Mouse (Mus musculus) intestine, embryonic 15.5 days (tissue): ENCODE data around the gene Hs6st3. TPM values are rescaled to one million over a fixed set of nuclear protein-coding genes. Genes with fewer than 3 reads are reported as not detected.
"Not testable (repeated sequence)": the region's sequence is repeated elsewhere in the genome, so short reads cannot be mapped to it uniquely, and the experiment has no call there.

Experiments
- ATAC-seq: fragments of 200-750 bp; cut with Nextera tagmentation; 2 replicates; pipeline ENCODE4 v1.8.0; 2017; ENCODE audit warnings: moderate TSS enrichment, moderate library complexity
- H3K27ac ChIP-seq: fragments of 300-500 bp; sonication (generic); 2 replicates; pipeline ENCODE4 v1.5.1; 2015; ENCODE audit warnings: mild to moderate bottlenecking, inconsistent platforms
- H3K27me3 ChIP-seq: fragments of 300-500 bp; sonication (generic); replicated peaks from 2 replicates; pipeline ENCODE4 v1.6.1; 2015; ENCODE audit warnings: inconsistent platforms
- H3K36me3 ChIP-seq: fragments of 300-500 bp; sonication (generic); 2 replicates; pipeline ENCODE4 v1.6.1; 2015; ENCODE audit warnings: inconsistent platforms
- H3K4me1 ChIP-seq: fragments of 300-500 bp; sonication (generic); replicated peaks from 2 replicates; pipeline ENCODE4 v1.6.1; 2015; ENCODE audit warnings: inconsistent platforms
- H3K4me2 ChIP-seq: fragments of 300-500 bp; sonication (generic); replicated peaks from 2 replicates; pipeline ENCODE4 v1.6.1; 2015; ENCODE audit warnings: mild to moderate bottlenecking, inconsistent platforms
- H3K4me3 ChIP-seq: fragments of 300-500 bp; sonication (generic); replicated peaks from 2 replicates; pipeline ENCODE4 v1.5.1; 2015; ENCODE audit warnings: inconsistent platforms
- H3K9ac ChIP-seq: fragments of 300-500 bp; sonication (generic); 2 replicates; pipeline ENCODE4 v1.6.1; 2015; ENCODE audit warnings: inconsistent platforms
- H3K9me3 ChIP-seq: fragments of 300-500 bp; sonication (generic); 2 replicates; pipeline ENCODE4 v1.6.1; 2016; ENCODE audit warnings: inconsistent platforms
- WGBS: fragments of 180-500 bp; shearing (Covaris S2); methylation state at CpG from one replicate; pipeline ENCODE4 v1.1.7; 2015; 5-methylcytosine and 5-hydroxymethylcytosine counted together
- polyA plus RNA-seq: library from polyadenylated mRNA; unstranded; fragments of >200 nt; fragmentation: Nextera tagmentation; extraction: Ambion mirVana; gene quantifications from 2 replicates; pipeline ENCODE4 v1.2.1, GENCODE M21; 2015

Hs6st3 gene
- polyA plus RNA-seq, 1 experiment from 2014 or later = 0.14 TPM

DNA sequence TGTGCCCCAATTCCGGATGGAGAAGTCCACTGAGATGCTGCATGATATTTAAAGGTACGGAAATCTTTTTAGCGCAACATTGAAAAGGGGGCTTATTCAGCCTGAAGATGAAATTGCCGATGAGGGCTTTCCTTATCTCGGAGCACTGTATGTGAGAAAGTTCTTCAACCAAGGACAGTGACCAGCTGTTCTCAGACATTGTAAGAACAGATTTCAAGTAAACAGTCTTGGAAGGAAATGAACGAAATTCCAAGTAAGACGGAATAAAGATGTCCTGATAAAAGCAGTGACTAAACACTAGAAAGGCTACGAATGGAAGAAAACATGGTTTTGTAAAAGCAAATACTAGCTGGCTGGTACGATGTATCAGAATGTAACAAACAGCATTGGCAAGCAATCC lies 338.4 kb downstream of the Hs6st3 start:
- no peak overlapping the region for H3K4me2 ChIP-seq
- no peak overlapping the region for H3K9ac ChIP-seq
- H3K4me3 ChIP-seq = no peak overlapping the region
- ATAC-seq = no peak
- no peaks in the 10 kb centered on the region for H3K36me3 ChIP-seq
- WGBS = 73% methylated on average over 9 of the region's 9 CpGs
- H3K27ac ChIP-seq = no peak overlapping the region
- H3K27me3 ChIP-seq = no peaks in the 10 kb centered on the region
- no peaks in the 10 kb centered on the region for H3K9me3 ChIP-seq
- H3K4me1 ChIP-seq = no peaks in the 10 kb centered on the region

DNA sequence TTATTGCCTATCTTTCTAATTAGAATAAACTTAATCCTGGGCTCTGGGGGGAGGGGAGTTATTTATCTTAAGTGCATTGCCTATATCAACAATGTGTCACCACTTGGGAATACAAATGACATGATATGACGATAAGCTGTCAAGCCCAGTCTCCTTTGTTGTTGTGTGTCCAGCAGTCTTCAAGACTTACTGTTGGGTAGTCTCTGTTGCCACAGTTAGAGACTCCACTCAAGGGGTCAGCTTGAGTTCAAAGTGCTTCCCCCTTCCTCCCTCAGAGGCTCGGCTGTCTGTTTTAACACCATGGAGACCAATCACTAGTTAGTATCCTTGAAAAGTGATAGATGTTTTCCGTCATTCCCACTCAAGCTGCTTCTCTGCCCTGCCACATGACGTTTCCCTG lies 339.7 kb downstream of the Hs6st3 start:
- Histone ChIP-seq H3K4me3 (no peak overlapping the region), H3K36me3 (no peaks in the 10 kb centered on the region), H3K27ac (no peak overlapping the region), H3K27me3 (no peaks in the 10 kb centered on the region), H3K4me1 (no peaks in the 10 kb centered on the region), H3K9me3 (no peaks in the 10 kb centered on the region), H3K4me2 (no peak overlapping the region), H3K9ac (no peak overlapping the region)
- no peak for ATAC-seq
- 51% methylated on average over 4 of the region's 4 CpGs for WGBS

DNA sequence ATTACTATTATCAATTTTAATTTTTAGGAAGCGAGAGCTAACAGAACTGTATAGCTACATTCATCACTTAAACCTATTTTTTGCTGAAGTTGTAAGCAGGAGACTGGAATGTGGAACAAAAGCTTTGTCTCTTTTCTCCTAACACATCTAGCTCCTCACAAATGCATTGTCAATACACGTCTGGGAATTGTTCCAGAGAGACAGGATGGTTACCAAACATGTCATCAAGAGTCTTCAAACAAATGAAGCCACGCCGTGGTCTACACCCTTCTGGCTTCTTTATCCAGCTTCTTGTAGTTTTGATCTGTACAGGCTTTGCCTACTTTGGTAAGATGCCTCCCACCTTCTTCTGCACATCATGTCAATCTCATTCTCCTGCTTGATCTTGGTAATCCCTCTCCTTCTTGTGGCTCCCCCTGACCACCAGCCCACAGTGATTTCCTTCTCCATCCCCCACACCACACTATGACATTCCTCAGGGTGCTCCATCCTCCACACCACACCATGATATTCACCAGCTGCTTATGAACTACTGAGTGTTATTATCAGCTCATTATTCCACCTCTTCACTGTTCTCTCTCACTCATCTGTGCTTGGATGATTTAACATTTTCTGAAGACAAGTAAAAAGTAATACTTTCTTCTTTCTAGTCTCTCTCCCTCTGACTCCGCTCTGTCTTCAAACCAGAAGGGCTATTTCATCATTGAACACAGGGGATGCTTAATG lies 351.0 kb downstream of the Hs6st3 start:
- Histone ChIP-seq H3K9me3 (no peaks in the 10 kb centered on the region), H3K9ac (no peak overlapping the region), H3K4me2 (no peak overlapping the region), H3K36me3 (no peaks in the 10 kb centered on the region), H3K27me3 (no peaks in the 10 kb centered on the region), H3K4me3 (no peak overlapping the region), H3K4me1 (no peaks in the 10 kb centered on the region), H3K27ac (no peak overlapping the region)
- no peak for ATAC-seq
- WGBS = 64% methylated on average over 5 of the region's 5 CpGs

GRCm38 (mm10) chr14:119520632-119521031 lies 382.5 kb downstream of the Hs6st3 start:
- Histone ChIP-seq H3K36me3 (no peaks in the 10 kb centered on the region), H3K9me3 (no peaks in the 10 kb centered on the region), H3K4me1 (no peaks in the 10 kb centered on the region), H3K4me2 (no peak overlapping the region), H3K27ac (no peak overlapping the region), H3K27me3 (no peaks in the 10 kb centered on the region), H3K4me3 (no peak overlapping the region), H3K9ac (no peak overlapping the region)
- 49% methylated on average over 5 of the region's 5 CpGs for WGBS
- peak; percentile 55; the same call in 1 of the 2 replicates for ATAC-seq

- 60% methylated on average over 1 of the region's 1 CpGs for WGBS
- H3K27ac ChIP-seq = peak overlapping the region; percentile 6; the same call in 1 of the 2 replicates
- ATAC-seq = peak; percentile 31; the same call in 1 of the 2 replicates
Observed at GRCm38 (mm10) chr14:119521056-119521455, 382.9 kb downstream of the Hs6st3 start.

DNA sequence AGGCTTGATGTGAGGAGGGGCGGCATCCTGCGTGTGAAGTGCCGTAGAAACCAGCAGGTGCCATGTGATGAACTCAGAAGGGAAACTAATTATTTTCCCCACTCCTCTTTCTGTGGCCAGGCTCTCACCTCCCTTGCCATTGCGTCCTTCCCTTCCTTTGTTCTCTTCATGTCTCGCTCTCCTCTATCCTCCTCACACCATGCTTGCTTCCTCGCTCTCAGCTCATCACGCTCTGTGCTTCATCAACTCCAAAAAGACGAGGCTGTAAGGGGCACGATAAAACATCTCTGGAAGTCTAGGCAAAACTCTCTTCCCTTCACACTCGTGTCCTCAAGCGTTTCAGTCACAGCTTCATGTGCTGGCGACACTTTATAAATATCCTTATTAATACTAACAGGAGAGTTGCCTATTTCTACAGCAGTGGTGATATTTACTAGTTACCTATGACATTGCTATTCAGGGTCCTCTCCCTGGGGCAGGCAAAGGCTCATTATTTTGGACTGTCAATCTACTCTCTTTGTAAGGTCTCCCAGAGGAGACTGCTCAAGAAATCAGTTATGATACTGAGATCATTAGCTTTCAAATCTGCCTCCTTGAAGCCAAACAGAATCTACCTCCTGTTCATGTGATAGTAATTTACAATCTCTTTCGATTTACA lies 394.9 kb downstream of the Hs6st3 start:
- WGBS = 79% methylated on average over 13 of the region's 13 CpGs
- no peak overlapping the region for H3K4me2 ChIP-seq
- ATAC-seq = no peak

More at GRCm38 (mm10) chr14:119521056-119521455, 382.9 kb downstream of the Hs6st3 start:
- H3K9me3 ChIP-seq = no peaks in the 10 kb centered on the region
- H3K27me3 ChIP-seq = no peaks in the 10 kb centered on the region
- H3K9ac ChIP-seq = no peak overlapping the region
- no peak overlapping the region for H3K4me3 ChIP-seq
- no peaks in the 10 kb centered on the region for H3K36me3 ChIP-seq
- no peaks in the 10 kb centered on the region for H3K4me1 ChIP-seq
- H3K4me2 ChIP-seq = no peak overlapping the region

DNA sequence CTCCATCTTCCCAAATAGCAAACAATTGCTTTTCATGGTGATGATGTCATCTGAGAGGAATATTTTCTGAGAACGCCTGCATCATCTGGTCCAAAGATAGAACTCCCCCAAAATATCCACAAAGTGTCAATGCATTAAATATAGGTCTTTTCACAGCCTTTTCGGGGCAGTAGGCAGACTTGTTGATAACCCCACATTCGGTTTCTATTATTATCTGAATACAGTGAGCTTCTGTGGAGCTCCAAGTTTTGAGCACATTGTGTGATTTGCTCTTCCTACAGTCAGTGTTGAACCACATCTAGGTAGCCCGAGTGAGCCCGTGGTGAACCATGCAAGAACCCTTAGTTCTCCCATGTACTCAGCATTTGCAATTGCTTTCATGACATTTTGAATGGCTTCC lies 402.4 kb downstream of the Hs6st3 start:
- no peak for ATAC-seq
- Histone ChIP-seq H3K9ac (no peak overlapping the region), H3K4me3 (no peak overlapping the region), H3K9me3 (no peaks in the 10 kb centered on the region), H3K27me3 (no peaks in the 10 kb centered on the region), H3K36me3 (no peaks in the 10 kb centered on the region), H3K4me2 (no peak overlapping the region), H3K4me1 (no peaks in the 10 kb centered on the region), H3K27ac (no peak overlapping the region)
- 87% methylated on average over 5 of the region's 5 CpGs for WGBS

More for the DNA sequence above, 394.9 kb downstream of the Hs6st3 start:
- Histone ChIP-seq H3K9ac (no peak overlapping the region), H3K4me1 (no peaks in the 10 kb centered on the region), H3K36me3 (no peaks in the 10 kb centered on the region), H3K9me3 (no peaks in the 10 kb centered on the region), H3K27ac (no peak overlapping the region), H3K4me3 (no peak overlapping the region), H3K27me3 (no peaks in the 10 kb centered on the region)

- Histone ChIP-seq H3K4me2 (no peak overlapping the region), H3K4me1 (no peaks in the 10 kb centered on the region), H3K36me3 (no peaks in the 10 kb centered on the region), H3K27ac (no peak overlapping the region), H3K9ac (no peak overlapping the region), H3K27me3 (no peaks in the 10 kb centered on the region), H3K4me3 (no peak overlapping the region), H3K9me3 (no peaks in the 10 kb centered on the region)
- no peak for ATAC-seq
- 44% methylated on average over 3 of the region's 3 CpGs for WGBS
Observed at GRCm38 (mm10) chr14:119544596-119544995, 406.5 kb downstream of the Hs6st3 start.

GRCm38 (mm10) chr14:119558356-119558755 lies 420.2 kb downstream of the Hs6st3 start:
- Histone ChIP-seq H3K27me3 (no peaks in the 10 kb centered on the region), H3K4me1 (no peaks in the 10 kb centered on the region), H3K9me3 (no peaks in the 10 kb centered on the region), H3K4me3 (no peak overlapping the region), H3K36me3 (no peaks in the 10 kb centered on the region), H3K9ac (no peak overlapping the region), H3K27ac (no peak overlapping the region), H3K4me2 (no peak overlapping the region)
- WGBS = 88% methylated on average over 4 of the region's 4 CpGs
- ATAC-seq = no peak

DNA sequence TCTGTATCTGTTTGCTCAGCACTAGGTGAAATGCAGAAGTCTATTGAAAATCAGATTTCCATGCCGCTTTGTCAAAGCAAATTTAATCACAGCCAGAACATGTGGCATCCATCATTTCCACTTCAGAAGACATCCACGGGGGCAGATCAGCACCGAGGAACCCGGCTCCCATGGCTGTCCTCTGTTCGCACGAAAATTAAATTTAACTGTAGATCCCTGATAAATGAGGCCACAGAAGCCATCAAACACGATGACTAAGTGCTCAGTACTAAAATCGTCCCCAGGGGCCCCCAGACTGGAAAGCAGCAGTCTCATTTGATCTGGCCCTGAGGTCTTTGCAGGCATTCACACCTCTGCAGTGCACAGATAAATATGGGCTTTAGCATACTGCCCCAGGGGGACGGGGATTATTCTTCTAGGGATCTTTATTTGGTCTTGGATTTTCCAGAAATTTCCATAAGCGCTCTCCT lies 443.9 kb downstream of the Hs6st3 start:
- H3K4me2 ChIP-seq = no peak overlapping the region
- no peaks in the 10 kb centered on the region for H3K36me3 ChIP-seq
- H3K27ac ChIP-seq = no peak overlapping the region
- H3K27me3 ChIP-seq = no peaks in the 10 kb centered on the region
- no peak overlapping the region for H3K9ac ChIP-seq
- H3K4me1 ChIP-seq = no peaks in the 10 kb centered on the region
- 44% methylated on average over 10 of the region's 10 CpGs for WGBS
- ATAC-seq = no peak
- no peaks in the 10 kb centered on the region for H3K9me3 ChIP-seq
- no peak overlapping the region for H3K4me3 ChIP-seq

DNA sequence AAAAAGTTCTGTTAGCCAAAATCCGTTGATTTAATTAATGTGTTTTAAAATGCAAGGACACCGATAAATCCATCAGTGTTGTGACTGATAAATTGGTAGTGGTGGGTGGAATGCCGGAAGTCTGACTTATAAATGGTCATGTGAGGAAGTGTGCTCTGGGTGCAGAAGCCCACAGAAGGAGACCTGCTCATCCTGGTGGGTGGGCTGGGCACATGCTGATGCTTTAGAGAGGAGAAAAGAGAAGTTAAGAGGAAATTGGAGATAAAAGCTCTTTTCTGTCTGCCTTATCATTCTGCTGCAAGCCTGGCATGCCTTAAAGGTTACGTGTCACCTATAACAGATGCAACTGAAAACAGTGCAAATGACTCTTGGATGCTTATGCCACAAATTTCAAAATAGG lies 446.9 kb downstream of the Hs6st3 start:
- no peak overlapping the region for H3K4me2 ChIP-seq
- no peaks in the 10 kb centered on the region for H3K36me3 ChIP-seq
- H3K27ac ChIP-seq = no peak overlapping the region
- 73% methylated on average over 4 of the region's 4 CpGs for WGBS
- no peaks in the 10 kb centered on the region for H3K27me3 ChIP-seq
- no peak for ATAC-seq
- no peak overlapping the region for H3K4me3 ChIP-seq
- H3K9me3 ChIP-seq = no peaks in the 10 kb centered on the region
- no peak overlapping the region for H3K9ac ChIP-seq
- no peaks in the 10 kb centered on the region for H3K4me1 ChIP-seq

DNA sequence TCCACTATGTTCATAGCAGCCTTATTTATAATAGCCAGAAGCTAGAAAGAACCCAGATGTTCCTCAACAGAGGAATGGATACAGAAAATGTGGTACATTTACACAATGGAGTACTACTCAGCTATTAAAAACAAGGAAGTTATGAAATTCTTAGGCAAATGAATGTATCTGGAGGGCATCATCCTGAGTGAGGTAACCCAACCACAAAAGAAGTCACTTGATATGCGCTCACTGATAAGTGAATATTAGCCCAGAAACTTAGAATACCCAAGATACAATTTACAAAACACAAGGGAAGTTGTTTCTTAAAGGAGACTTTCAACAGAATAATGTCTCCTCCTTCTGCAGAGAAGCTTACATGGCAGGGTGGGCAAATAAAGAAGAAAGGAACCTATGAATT lies 449.2 kb downstream of the Hs6st3 start:
- not testable (repeated sequence) for H3K4me1 ChIP-seq, H3K27ac ChIP-seq, H3K9ac ChIP-seq, H3K9me3 ChIP-seq, H3K36me3 ChIP-seq, H3K27me3 ChIP-seq, ATAC-seq, H3K4me3 ChIP-seq, H3K4me2 ChIP-seq
- WGBS = 86% methylated on average over 1 of the region's 1 CpGs

- no peak overlapping the region for H3K4me2 ChIP-seq
- 48% methylated on average over 14 of the region's 14 CpGs for WGBS
Observed at GRCm38 (mm10) chr14:119604327-119604726, 466.2 kb downstream of the Hs6st3 start.

More at GRCm38 (mm10) chr14:119604327-119604726, 466.2 kb downstream of the Hs6st3 start:
- Histone ChIP-seq H3K27me3 (no peaks in the 10 kb centered on the region), H3K4me3 (no peak overlapping the region), H3K4me1 (no peaks in the 10 kb centered on the region), H3K9ac (no peak overlapping the region), H3K27ac (no peak overlapping the region), H3K9me3 (no peaks in the 10 kb centered on the region), H3K36me3 (no peaks in the 10 kb centered on the region)
- no peak for ATAC-seq
